Mouse (Mus musculus) CH12.LX (cell line): ENCODE results near the gene Dip2b. TPM values are rescaled to one million over a fixed set of nuclear protein-coding genes. Genes with fewer than 3 reads are reported as not detected.

Experiments used
- DNase-seq: peaks from one replicate; pipeline ENCODE4 v3.0.0-alpha.2; 2013; ENCODE audit errors: extremely low read depth
- H3K27ac ChIP-seq: 2 replicates; pipeline ENCODE4 v1.5.1; 2012; ENCODE audit warnings: low read depth, mild to moderate bottlenecking, control low read depth, moderate library complexity; ENCODE audit not compliant: insufficient read depth
- H3K27me3 ChIP-seq: replicated peaks from 2 replicates; pipeline ENCODE3; 2012; ENCODE audit warnings: inconsistent platforms
- H3K36me3 ChIP-seq, 2 experiments: replicated peaks in 1 of 2; 2 replicates each; pipeline versions ENCODE3 to v1.6.1; 2012; ENCODE audit warnings: inconsistent platforms in 1 of 2, low read length in 1 of 2, mild to moderate bottlenecking in 1 of 2, mixed read lengths in 1 of 2, moderate library complexity in 1 of 2; ENCODE audit not compliant: control insufficient read depth in 1 of 2, insufficient read depth in 1 of 2
- H3K4me1 ChIP-seq, 2 experiments: 2 replicates each; pipeline ENCODE4 v1.6.1; 2012; ENCODE audit warnings: inconsistent platforms in 1 of 2, moderate library complexity in 1 of 2; ENCODE audit not compliant: insufficient read depth in 2 of 2, control insufficient read depth in 1 of 2
- H3K4me2 ChIP-seq: 2 replicates; pipeline ENCODE4 v1.6.1; 2012; ENCODE audit warnings: low read depth, mild to moderate bottlenecking, control low read depth; ENCODE audit not compliant: poor library complexity, insufficient read depth, severe bottlenecking
- H3K4me3 ChIP-seq, 3 experiments: fragments of 150-350 bp in 1 of 3; sonication (generic) in 1 of 3; replicated peaks in 1 of 3; 2 replicates each; pipeline versions ENCODE3 to v1.5.1; 2011 to 2012; ENCODE audit warnings: low read depth in 2 of 3, low read length in 2 of 3, mild to moderate bottlenecking in 2 of 3, moderate library complexity in 2 of 3, control low read depth in 1 of 3, improper control_type of control experiment in 1 of 3, inconsistent platforms in 1 of 3, mixed read lengths in 1 of 3; ENCODE audit not compliant: poor library complexity in 1 of 3
- H3K79me2 ChIP-seq: replicated peaks from 2 replicates; pipeline ENCODE4 v1.6.1; 2012; ENCODE audit warnings: mild to moderate bottlenecking, moderate library complexity; ENCODE audit not compliant: control insufficient read depth, poor library complexity, insufficient read depth, severe bottlenecking; ENCODE audit errors: extremely low read depth
- H3K9ac ChIP-seq: 2 replicates; pipeline ENCODE4 v1.6.1; 2012; ENCODE audit warnings: low read depth, mild to moderate bottlenecking, control low read depth, moderate library complexity; ENCODE audit not compliant: insufficient read depth
- H3K9me3 ChIP-seq: replicated peaks from 2 replicates; pipeline ENCODE3; 2012; ENCODE audit warnings: low read length, inconsistent platforms, mixed read lengths
- BHLHE40 ChIP-seq: IDR thresholded peaks from 2 replicates; pipeline ENCODE4 v1.6.1; 2011; ENCODE audit warnings: mild to moderate bottlenecking, low read depth, low read length, improper control_type of control experiment
- CHD2 ChIP-seq: IDR thresholded peaks from 2 replicates; pipeline ENCODE4 v1.6.1; 2011; ENCODE audit warnings: low read length, improper control_type of control experiment
- E2F4 ChIP-seq: IDR thresholded peaks from 2 replicates; pipeline ENCODE4 v1.6.1; 2011; ENCODE audit warnings: low read depth, low read length, improper control_type of control experiment; ENCODE audit not compliant: insufficient replicate concordance
- EP300 ChIP-seq: IDR thresholded peaks from 2 replicates; pipeline ENCODE4 v1.6.1; 2011; ENCODE audit warnings: low read length, improper control_type of control experiment
- ETS1 ChIP-seq: conservative IDR thresholded peaks from 2 replicates; pipeline ENCODE4 v1.6.1; 2012; ENCODE audit warnings: low read depth, mild to moderate bottlenecking, inconsistent platforms, low read length, improper control_type of control experiment, moderate library complexity
- GABPA ChIP-seq: IDR thresholded peaks from 2 replicates; pipeline ENCODE4 v1.6.1; 2012; ENCODE audit warnings: low read depth, low read length, improper control_type of control experiment, inconsistent platforms; ENCODE audit not compliant: insufficient replicate concordance
- JUN ChIP-seq: IDR thresholded peaks from 2 replicates; pipeline ENCODE4 v1.6.1; 2011; ENCODE audit warnings: low read depth, mild to moderate bottlenecking, low read length, improper control_type of control experiment, moderate library complexity; ENCODE audit not compliant: insufficient read depth
- JUND ChIP-seq: conservative IDR thresholded peaks from 2 replicates; pipeline ENCODE4 v1.6.1; 2011; ENCODE audit warnings: low read depth, low read length, improper control_type of control experiment
- KAT2A ChIP-seq: IDR thresholded peaks from 2 replicates; pipeline ENCODE4 v1.6.1; 2012; ENCODE audit warnings: low read length, improper control_type of control experiment, inconsistent platforms; ENCODE audit not compliant: insufficient replicate concordance
- MAFK ChIP-seq: IDR thresholded peaks from 2 replicates; pipeline ENCODE4 v1.6.1; 2011; ENCODE audit warnings: low read length, improper control_type of control experiment; ENCODE audit not compliant: insufficient replicate concordance
- MAZ ChIP-seq: IDR thresholded peaks from 2 replicates; pipeline ENCODE4 v1.6.1; 2012; ENCODE audit warnings: low read depth, mild to moderate bottlenecking, inconsistent platforms, low read length, improper control_type of control experiment, moderate library complexity
- MEF2A ChIP-seq: IDR thresholded peaks from 2 replicates; pipeline ENCODE4 v1.6.1; 2014; ENCODE audit warnings: low read depth, mild to moderate bottlenecking, inconsistent platforms, low read length, improper control_type of control experiment, borderline replicate concordance
- MXI1 ChIP-seq: IDR thresholded peaks from 2 replicates; pipeline ENCODE4 v1.6.1; 2011; ENCODE audit warnings: mild to moderate bottlenecking, low read depth, low read length, improper control_type of control experiment
- NRF1 ChIP-seq: IDR thresholded peaks from 2 replicates; pipeline ENCODE4 v1.6.1; 2014; ENCODE audit warnings: low read depth, mild to moderate bottlenecking, inconsistent platforms, low read length, improper control_type of control experiment, moderate library complexity
- POLR2AphosphoS2 ChIP-seq: IDR thresholded peaks from 2 replicates; pipeline ENCODE4 v1.6.1; 2011; ENCODE audit warnings: low read depth, low read length, improper control_type of control experiment
- SMC3 ChIP-seq: IDR thresholded peaks from 2 replicates; pipeline ENCODE4 v1.6.1; 2011; ENCODE audit warnings: low read depth, low read length, improper control_type of control experiment
- TCF12 ChIP-seq: IDR thresholded peaks from 2 replicates; pipeline ENCODE4 v1.6.1; 2014; ENCODE audit warnings: low read depth, mild to moderate bottlenecking, inconsistent platforms, low read length, improper control_type of control experiment
- UBTF ChIP-seq: IDR thresholded peaks from 2 replicates; pipeline ENCODE4 v1.6.1; 2012; ENCODE audit warnings: low read depth, mild to moderate bottlenecking, inconsistent platforms, low read length, improper control_type of control experiment, moderate library complexity
- USF1 ChIP-seq: IDR thresholded peaks from 2 replicates; pipeline ENCODE4 v1.6.1; 2014; ENCODE audit warnings: low read depth, mild to moderate bottlenecking, inconsistent platforms, low read length, improper control_type of control experiment
- USF2 ChIP-seq: conservative IDR thresholded peaks from 2 replicates; pipeline ENCODE4 v1.6.1; 2011; ENCODE audit warnings: low read depth, low read length, improper control_type of control experiment
- ZKSCAN1 ChIP-seq: IDR thresholded peaks from 2 replicates; pipeline ENCODE4 v1.6.1; 2012; ENCODE audit warnings: low read depth, inconsistent platforms, low read length, improper control_type of control experiment, borderline replicate concordance
- ZMIZ1 ChIP-seq: IDR thresholded peaks from 2 replicates; pipeline ENCODE4 v1.6.1; 2012; ENCODE audit warnings: low read depth, mild to moderate bottlenecking, inconsistent platforms, low read length, improper control_type of control experiment
- ZNF384 ChIP-seq: IDR thresholded peaks from 2 replicates; pipeline ENCODE4 v1.6.1; 2012; ENCODE audit warnings: low read depth, low read length, improper control_type of control experiment, inconsistent platforms
- dilution Hi-C: fragments of 300-500 bp; cut with MboI; formaldehyde crosslinking; loops from 2 replicates; pipeline ENCODE4 v1.14.3; 2020; ENCODE audit warnings: low sequenced_read_pairs; ENCODE audit not compliant: extremely low pct_unique_long_range_greater_than_20kb, extremely low pct_ligation_motif_present
- in situ Hi-C: fragments of 300-500 bp; cut with MboI; formaldehyde crosslinking; loops from 3 replicates; pipeline ENCODE4 v1.14.3; 2019; ENCODE audit warnings: low sequenced_read_pairs, low pct_ligation_motif_present, low pct_unique_long_range_greater_than_20kb, mixed read lengths
- polyA plus RNA-seq: library from polyadenylated mRNA; unstranded; fragments of >175 nt; gene quantifications from 2 replicates; pipeline ENCODE4 v1.2.1, GENCODE M21; 2012; ENCODE audit warnings: low read depth; ENCODE audit not compliant: insufficient read length
- total RNA-seq, 2 experiments: library from RNA; depleted of rRNA; stranded (reverse); fragments of 300-350 nt in 1 of 2; fragments of >200 nt in 1 of 2; gene quantifications; 2 replicates each; pipeline ENCODE4 v1.2.3; 2012 to 2014

The Dip2b gene
- total and polyA plus RNA-seq, 3 experiments, result 15.7 to 18.2 (median 16.7) TPM

GRCm38 (mm10) chr15:100182526-100183280 is 144.2 kb downstream of the Dip2b start:
- H3K9ac ChIP-seq, result no peak overlapping the region
- no peaks in the 10 kb centered on the region for H3K79me2 ChIP-seq
- DNase-seq, result no peak
- TF ChIP-seq MXI1, result no peak
- TF ChIP-seq ZKSCAN1, result no peak
- no peak for TF ChIP-seq USF2
- TF ChIP-seq E2F4, result no peak
- TF ChIP-seq ETS1, result no peak
- no peak for TF ChIP-seq POLR2AphosphoS2
- TF ChIP-seq MEF2A, result no peak
- TF ChIP-seq MAFK, result no peak
- TF ChIP-seq TCF12, result no peak
- no peak for TF ChIP-seq JUND
- TF ChIP-seq ZMIZ1, result no peak
- TF ChIP-seq JUN, result no peak
- no peak for TF ChIP-seq CHD2
- TF ChIP-seq MAZ, result no peak
- no peak for TF ChIP-seq GABPA
- TF ChIP-seq NRF1, result no peak
- TF ChIP-seq EP300, result no peak
- no peak for TF ChIP-seq BHLHE40
- TF ChIP-seq SMC3, result no peak
- TF ChIP-seq ZNF384, result no peak
- TF ChIP-seq, all 38 proteins: peak for 0
- H3K4me3 ChIP-seq, result no peak overlapping the region
- in situ Hi-C loops, result no loop called here
- H3K9me3 ChIP-seq, result no peaks in the 10 kb centered on the region
- dilution Hi-C loops, result no loop called here
- H3K27me3 ChIP-seq, result no peaks in the 10 kb centered on the region
- H3K4me2 ChIP-seq, result no peak overlapping the region
- H3K27ac ChIP-seq, result no peak overlapping the region
- H3K4me1 ChIP-seq, result peaks cover 0 to 43% of the 10 kb centered on the region in 2 experiments; a peak in 2 of 4 replicates
- H3K36me3 ChIP-seq, result peaks cover 50 to 89% of the 10 kb centered on the region in 2 experiments

- H3K36me3 ChIP-seq, result peaks cover 50 to 82% of the 10 kb centered on the region in 2 experiments
- TF ChIP-seq USF1, result no peak
- no peak for TF ChIP-seq UBTF
- no peak for TF ChIP-seq SMC3
- no peak for TF ChIP-seq USF2
- TF ChIP-seq KAT2A, result no peak
- TF ChIP-seq, all 38 proteins: peak for 0
- Histone ChIP-seq H3K4me2 (no peak overlapping the region), H3K9me3 (no peaks in the 10 kb centered on the region), H3K4me1 (peaks cover 0 to 48% of the 10 kb centered on the region in 2 experiments; a peak in 2 of 4 replicates), H3K27me3 (no peaks in the 10 kb centered on the region), H3K4me3 (no peak overlapping the region), H3K9ac (no peak overlapping the region), H3K79me2 (no peaks in the 10 kb centered on the region), H3K27ac (no peak overlapping the region)
- in situ Hi-C loops (no loop called here), dilution Hi-C loops (no loop called here)
- DNase-seq, result no peak
Observed at GRCm38 (mm10) chr15:100183510-100183909, 145.0 kb downstream of the Dip2b start.
